Mouse (Mus musculus): ENCODE measurements at regions not wholly inside any gene's neighbourhood (a gene's known extent, or its start where the extent isn't known, plus 50 kb on each side); places are given as distances from the start of the nearest gene placed in this dataset.

DNA sequence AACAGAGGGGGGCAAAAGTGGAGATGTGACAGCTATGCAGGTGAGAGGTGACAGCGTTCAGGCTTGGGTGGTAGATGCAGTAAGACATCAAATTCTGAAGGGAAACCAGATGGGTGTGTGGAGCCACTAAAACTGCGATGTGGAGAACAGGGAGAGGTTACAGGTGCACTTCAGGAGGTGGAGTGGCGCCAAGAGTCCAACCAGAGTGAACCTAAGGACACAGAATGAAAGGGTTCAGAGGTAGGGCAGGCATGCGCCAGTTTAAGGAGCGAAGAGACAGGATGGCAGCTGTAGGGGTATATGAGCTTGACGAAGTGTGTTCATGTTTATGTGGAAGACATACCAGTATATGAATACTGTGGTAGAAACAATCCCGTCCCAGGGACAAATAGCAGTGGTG, 148.1 kb upstream of the Jun start:
- H3K4me3 ChIP-seq (replicated peaks): no peak overlapping the region
- H3K36me3 ChIP-seq: no peaks in the 10 kb centered on the region
- no peaks in the 10 kb centered on the region for H3K9me3 ChIP-seq
- H3K4me2 ChIP-seq: no peak overlapping the region
- ATAC-seq (ENCODE audit: insufficient number of reproducible peaks, insufficient read depth, low FRiP score, low TSS enrichment, low read depth): no peak
- no peak overlapping the region for H3K27ac ChIP-seq
- WGBS: 89% methylated on average over 7 of the region's 7 CpGs
- H3K27me3 ChIP-seq: no peaks in the 10 kb centered on the region
- no peak overlapping the region for H3K9ac ChIP-seq (replicated peaks)
- H3K4me1 ChIP-seq (replicated peaks): peaks cover 7% of the 10 kb centered on the region

DNA sequence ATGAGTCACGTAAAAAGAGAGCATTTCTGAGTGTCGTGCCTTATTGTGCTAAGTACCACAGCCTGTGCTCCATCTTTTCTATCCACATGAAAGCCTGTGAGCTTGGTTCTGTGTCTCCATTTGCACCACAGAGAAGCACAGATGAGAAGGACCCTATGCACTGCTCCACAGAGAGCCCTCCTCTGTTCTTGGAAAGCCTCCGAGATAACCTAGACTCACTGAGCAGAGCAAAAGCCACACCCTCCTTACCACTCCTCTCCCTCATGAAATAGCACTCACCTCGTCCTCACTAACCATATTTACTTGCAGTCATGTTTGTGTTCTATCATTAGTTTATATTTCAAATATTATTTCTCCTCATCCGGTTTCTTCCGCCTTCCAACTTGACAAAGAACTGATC, 150.5 kb upstream of the Jun start:
- H3K27ac ChIP-seq: no peak overlapping the region
- WGBS: 82% methylated on average over 6 of the region's 6 CpGs
- H3K4me1 ChIP-seq (replicated peaks): no peaks in the 10 kb centered on the region
- H3K27me3 ChIP-seq: no peaks in the 10 kb centered on the region
- no peak overlapping the region for H3K4me3 ChIP-seq (replicated peaks)
- H3K9me3 ChIP-seq: no peaks in the 10 kb centered on the region
- no peak overlapping the region for H3K4me2 ChIP-seq
- no peaks in the 10 kb centered on the region for H3K36me3 ChIP-seq
- no peak for ATAC-seq (ENCODE audit: insufficient number of reproducible peaks, insufficient read depth, low FRiP score, low TSS enrichment, low read depth)
- no peak overlapping the region for H3K9ac ChIP-seq (replicated peaks)

DNA sequence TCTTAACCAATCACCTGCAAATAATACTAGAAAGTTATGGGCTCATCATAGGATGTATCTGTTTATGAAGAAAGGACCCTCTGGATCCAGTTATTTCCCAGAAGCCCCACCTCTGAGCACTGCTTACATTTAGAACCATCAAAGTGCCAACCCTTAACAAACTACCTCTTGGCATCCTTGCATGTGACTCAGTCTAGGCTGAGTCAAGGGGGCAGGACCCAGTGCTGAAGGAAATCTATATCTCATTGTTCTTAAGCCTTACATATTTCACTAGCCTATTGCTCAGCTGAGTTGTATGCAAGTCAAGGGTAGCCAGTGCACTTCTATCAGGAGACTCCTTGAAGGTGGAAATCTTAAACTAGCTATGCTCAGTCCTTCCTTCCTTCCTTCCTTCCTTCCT, 151.6 kb upstream of the Jun start:
- no peak for ATAC-seq (ENCODE audit: insufficient number of reproducible peaks, insufficient read depth, low FRiP score, low TSS enrichment, low read depth)
- Histone ChIP-seq H3K27me3 (no peaks in the 10 kb centered on the region), H3K4me1 (replicated peaks) (no peaks in the 10 kb centered on the region), H3K9me3 (no peaks in the 10 kb centered on the region), H3K4me3 (replicated peaks) (no peak overlapping the region), H3K27ac (no peak overlapping the region), H3K9ac (replicated peaks) (no peak overlapping the region), H3K36me3 (no peaks in the 10 kb centered on the region), H3K4me2 (no peak overlapping the region)

DNA sequence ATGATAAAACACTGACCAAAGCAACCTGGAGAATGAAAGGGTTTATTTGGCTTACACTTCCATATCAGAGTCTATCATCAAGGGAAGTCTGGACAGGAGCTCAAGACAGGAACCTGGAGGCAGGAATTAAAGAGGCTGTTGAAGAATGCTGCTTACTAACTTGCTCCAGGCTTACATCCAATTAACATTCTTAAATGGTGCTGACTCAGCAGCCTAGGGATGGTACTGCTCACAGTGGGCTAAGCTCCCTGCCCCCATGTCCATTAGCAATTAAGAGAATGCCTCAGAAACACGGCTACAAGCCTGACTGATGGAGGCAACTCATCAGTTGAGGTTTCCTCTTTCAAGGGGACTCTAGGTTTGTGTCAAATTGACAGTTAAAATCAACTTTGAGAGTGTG, 153.3 kb upstream of the Jun start:
- Histone ChIP-seq H3K4me1 (replicated peaks) (peaks cover 8% of the 10 kb centered on the region; the same call in 1 of the 2 replicates), H3K9me3 (no peaks in the 10 kb centered on the region), H3K27ac (no peak overlapping the region), H3K9ac (replicated peaks) (no peak overlapping the region), H3K27me3 (no peaks in the 10 kb centered on the region), H3K4me3 (replicated peaks) (no peak overlapping the region), H3K4me2 (no peak overlapping the region), H3K36me3 (no peaks in the 10 kb centered on the region)
- no peak for ATAC-seq (ENCODE audit: insufficient number of reproducible peaks, insufficient read depth, low FRiP score, low TSS enrichment, low read depth)
- 59% methylated on average over 1 of the region's 1 CpGs for WGBS

- 79% methylated on average over 5 of the region's 5 CpGs for WGBS
- Histone ChIP-seq H3K9me3 (no peaks in the 10 kb centered on the region), H3K27ac (no peak overlapping the region), H3K4me3 (replicated peaks) (no peak overlapping the region), H3K4me2 (no peak overlapping the region), H3K36me3 (no peaks in the 10 kb centered on the region), H3K27me3 (no peaks in the 10 kb centered on the region), H3K4me1 (replicated peaks) (peaks cover 8% of the 10 kb centered on the region; the same call in 1 of the 2 replicates), H3K9ac (replicated peaks) (no peak overlapping the region)
- no peak for ATAC-seq (ENCODE audit: insufficient number of reproducible peaks, insufficient read depth, low FRiP score, low TSS enrichment, low read depth)
These were observed 155.8 kb upstream of the Jun start for GRCm38 (mm10) chr4:95207783-95208182.

- no peak overlapping the region for H3K4me2 ChIP-seq
- H3K27ac ChIP-seq: no peak overlapping the region
- H3K4me3 ChIP-seq (replicated peaks): no peak overlapping the region
- H3K4me1 ChIP-seq (replicated peaks): peaks cover 8% of the 10 kb centered on the region; the same call in 1 of the 2 replicates
- H3K27me3 ChIP-seq: no peaks in the 10 kb centered on the region
- no peak overlapping the region for H3K9ac ChIP-seq (replicated peaks)
- no peak for ATAC-seq (ENCODE audit: insufficient number of reproducible peaks, insufficient read depth, low FRiP score, low TSS enrichment, low read depth)
- no peaks in the 10 kb centered on the region for H3K36me3 ChIP-seq
- WGBS: 72% methylated on average over 7 of the region's 7 CpGs
- H3K9me3 ChIP-seq: no peaks in the 10 kb centered on the region
These were observed 156.8 kb upstream of the Jun start for GRCm38 (mm10) chr4:95208827-95209226.

DNA sequence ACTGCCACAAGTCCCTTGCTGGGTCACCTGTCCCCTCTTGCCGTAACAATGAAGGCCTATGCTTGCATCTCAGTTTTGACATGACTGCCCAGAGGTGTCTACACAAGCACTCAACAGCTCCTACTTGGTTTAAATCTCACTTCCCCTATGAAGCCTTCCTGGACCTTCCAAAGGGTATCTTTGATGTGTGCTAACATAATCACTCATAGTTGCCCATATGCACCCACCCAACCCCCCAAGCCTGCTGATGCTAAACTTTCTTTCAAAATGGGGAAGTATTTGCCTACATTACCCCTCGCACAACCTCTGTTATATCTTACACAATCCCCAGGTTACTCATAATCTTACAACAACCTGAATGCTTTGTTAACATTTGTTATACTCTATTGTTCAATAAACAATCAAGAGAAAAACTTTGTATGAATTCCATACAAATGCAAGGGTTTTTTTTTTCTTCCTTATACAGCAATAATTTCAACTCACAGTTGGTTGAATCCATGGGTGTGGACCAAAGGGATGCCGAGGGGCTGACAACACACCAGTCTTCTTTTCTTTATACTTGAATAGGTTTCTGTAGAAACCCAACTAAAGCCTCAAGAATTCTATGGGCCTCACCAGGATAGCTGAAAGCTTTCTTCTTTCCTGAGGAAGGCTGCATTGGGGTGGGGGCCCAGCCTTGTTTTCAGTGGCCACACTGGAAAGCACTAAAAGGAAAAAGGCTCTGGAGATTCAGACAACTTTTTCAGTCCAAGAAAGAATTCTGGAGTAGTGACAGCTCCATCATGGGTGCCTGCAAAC, 157.5 kb upstream of the Jun start:
- Histone ChIP-seq H3K36me3 (no peaks in the 10 kb centered on the region), H3K27ac (no peak overlapping the region), H3K4me3 (replicated peaks) (no peak overlapping the region), H3K4me1 (replicated peaks) (peaks cover 8% of the 10 kb centered on the region; the same call in 1 of the 2 replicates), H3K4me2 (no peak overlapping the region), H3K9ac (replicated peaks) (no peak overlapping the region), H3K9me3 (no peaks in the 10 kb centered on the region), H3K27me3 (no peaks in the 10 kb centered on the region)
- no peak for ATAC-seq (ENCODE audit: insufficient number of reproducible peaks, insufficient read depth, low FRiP score, low TSS enrichment, low read depth)
- 87% methylated on average over 3 of the region's 3 CpGs for WGBS

DNA sequence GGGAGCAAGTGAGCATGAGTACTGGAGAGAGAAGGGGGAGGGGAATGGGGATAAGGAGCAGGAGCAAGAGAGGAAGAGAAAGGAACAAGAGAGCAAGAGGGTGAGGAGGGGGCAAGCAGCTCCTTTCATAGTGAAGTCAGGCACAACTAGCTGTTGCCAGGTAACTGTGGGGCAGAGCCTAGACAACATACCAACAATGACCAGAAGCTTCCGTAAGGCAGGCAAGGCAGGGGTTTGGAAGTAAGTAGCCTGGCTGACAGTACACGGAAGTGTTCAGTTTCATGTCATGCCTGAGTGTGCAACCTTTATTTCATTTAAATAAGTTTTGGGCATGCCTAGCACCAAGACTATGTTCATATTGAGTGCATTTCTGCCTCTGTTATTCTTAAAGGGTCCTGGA, 160.5 kb upstream of the Jun start:
- Histone ChIP-seq H3K4me3 (replicated peaks) (no peak overlapping the region), H3K4me1 (replicated peaks) (peaks cover 8% of the 10 kb centered on the region; the same call in 1 of the 2 replicates), H3K27me3 (no peaks in the 10 kb centered on the region), H3K9me3 (no peaks in the 10 kb centered on the region), H3K4me2 (no peak overlapping the region), H3K9ac (replicated peaks) (no peak overlapping the region), H3K27ac (no peak overlapping the region), H3K36me3 (no peaks in the 10 kb centered on the region)
- 84% methylated on average over 2 of the region's 2 CpGs for WGBS
- ATAC-seq (ENCODE audit: insufficient number of reproducible peaks, insufficient read depth, low FRiP score, low TSS enrichment, low read depth): no peak

DNA sequence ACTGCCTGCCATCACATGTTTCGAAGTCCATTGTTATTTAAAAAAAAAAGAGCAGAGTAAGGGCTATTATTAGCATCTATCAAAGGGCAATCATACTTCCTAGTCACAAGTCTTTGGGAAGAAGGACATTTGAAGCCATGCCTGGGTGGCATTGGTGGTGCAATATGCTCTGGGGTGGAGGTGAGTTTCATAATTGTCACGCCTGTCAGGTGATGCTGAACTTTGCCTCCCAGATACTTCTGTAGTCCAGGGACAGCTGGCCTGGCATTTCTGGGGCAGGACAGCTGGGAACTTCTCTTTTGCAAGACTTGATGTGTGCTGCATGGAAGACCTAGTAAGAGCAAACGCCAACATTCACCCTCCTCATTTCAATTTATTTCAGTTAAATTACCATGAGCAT, 161.0 kb upstream of the Jun start:
- peaks cover 8% of the 10 kb centered on the region; the same call in 1 of the 2 replicates for H3K4me1 ChIP-seq (replicated peaks)
- H3K27ac ChIP-seq: no peak overlapping the region
- no peak overlapping the region for H3K4me2 ChIP-seq
- WGBS: 88% methylated on average over 3 of the region's 3 CpGs
- H3K9ac ChIP-seq (replicated peaks): no peak overlapping the region
- ATAC-seq (ENCODE audit: insufficient number of reproducible peaks, insufficient read depth, low FRiP score, low TSS enrichment, low read depth): no peak
- H3K36me3 ChIP-seq: no peaks in the 10 kb centered on the region
- no peaks in the 10 kb centered on the region for H3K27me3 ChIP-seq
- H3K9me3 ChIP-seq: no peaks in the 10 kb centered on the region
- no peak overlapping the region for H3K4me3 ChIP-seq (replicated peaks)

DNA sequence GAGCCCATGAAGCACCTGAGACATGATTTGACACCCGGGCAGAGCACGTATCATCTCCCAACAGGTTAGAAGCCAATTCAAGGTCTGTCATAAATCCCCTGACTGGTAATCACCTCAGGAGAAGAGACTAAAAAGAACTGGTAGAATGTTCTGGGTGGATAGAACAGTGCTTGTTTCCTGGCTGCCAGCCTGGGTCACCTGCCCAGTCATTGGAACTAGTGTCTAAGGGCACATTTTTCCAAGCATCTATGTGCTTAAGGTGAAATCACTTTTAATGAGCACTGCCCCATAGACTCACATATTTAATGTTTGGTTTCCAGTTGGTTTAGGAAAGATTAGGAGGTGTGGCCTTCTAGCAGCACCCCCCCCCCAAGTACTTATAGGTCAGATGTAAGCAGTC, 162.0 kb upstream of the Jun start:
- no peak for ATAC-seq (ENCODE audit: insufficient number of reproducible peaks, insufficient read depth, low FRiP score, low TSS enrichment, low read depth)
- Histone ChIP-seq H3K4me2 (no peak overlapping the region), H3K9ac (replicated peaks) (no peak overlapping the region), H3K4me1 (replicated peaks) (peaks cover 4% of the 10 kb centered on the region; the same call in 1 of the 2 replicates), H3K27me3 (no peaks in the 10 kb centered on the region), H3K9me3 (no peaks in the 10 kb centered on the region), H3K4me3 (replicated peaks) (no peak overlapping the region), H3K27ac (no peak overlapping the region), H3K36me3 (no peaks in the 10 kb centered on the region)
- WGBS: 97% methylated on average over 2 of the region's 2 CpGs

DNA sequence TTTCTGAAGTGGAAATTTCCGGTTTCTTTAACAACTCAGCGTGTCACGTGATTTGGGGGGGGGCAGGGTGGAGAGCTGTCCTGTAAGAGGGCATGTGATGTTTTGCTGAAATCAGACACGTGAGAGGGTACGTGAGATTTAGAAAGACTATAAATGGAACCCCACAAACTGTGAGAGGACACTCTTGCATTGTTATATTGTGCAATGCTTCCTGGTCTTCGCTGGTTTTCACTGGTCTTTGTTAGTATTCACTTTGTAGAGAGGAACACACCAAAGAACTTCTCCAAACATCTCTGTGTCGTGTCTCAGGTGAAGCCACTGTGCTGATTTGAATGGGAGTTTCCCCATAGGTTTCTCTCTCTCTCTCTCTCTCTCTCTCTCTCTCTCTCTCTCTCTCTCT, 163.2 kb upstream of the Jun start:
- Histone ChIP-seq H3K9ac (replicated peaks) (no peak overlapping the region), H3K27ac (no peak overlapping the region), H3K4me2 (no peak overlapping the region), H3K9me3 (no peaks in the 10 kb centered on the region), H3K36me3 (no peaks in the 10 kb centered on the region), H3K27me3 (no peaks in the 10 kb centered on the region), H3K4me1 (replicated peaks) (no peaks in the 10 kb centered on the region), H3K4me3 (replicated peaks) (no peak overlapping the region)
- WGBS: 86% methylated on average over 7 of the region's 7 CpGs
- no peak for ATAC-seq (ENCODE audit: insufficient number of reproducible peaks, insufficient read depth, low FRiP score, low TSS enrichment, low read depth)

- Histone ChIP-seq H3K27ac (no peak overlapping the region), H3K9ac (replicated peaks) (no peak overlapping the region), H3K4me1 (replicated peaks) (no peaks in the 10 kb centered on the region), H3K9me3 (no peaks in the 10 kb centered on the region), H3K4me3 (replicated peaks) (no peak overlapping the region), H3K27me3 (no peaks in the 10 kb centered on the region), H3K36me3 (no peaks in the 10 kb centered on the region), H3K4me2 (no peak overlapping the region)
- WGBS: 87% methylated on average over 1 of the region's 1 CpGs
- no peak for ATAC-seq (ENCODE audit: insufficient number of reproducible peaks, insufficient read depth, low FRiP score, low TSS enrichment, low read depth)
These were observed 178.4 kb upstream of the Jun start for GRCm38 (mm10) chr4:95230461-95230860.

Data from limb, embryonic 12.5 days (tissue).